Mouse (Mus musculus): Measurements from ENCODE around the gene H2-Ke6.
A peak's percentile ranks its signal among the peaks of the same experiment; 100 is the strongest.

The H2-Ke6 gene

GRCm38 (mm10) chr17:33995651-33996050 lies 32.2 kb downstream of the H2-Ke6 start:
- no peak for DNase-seq

DNA sequence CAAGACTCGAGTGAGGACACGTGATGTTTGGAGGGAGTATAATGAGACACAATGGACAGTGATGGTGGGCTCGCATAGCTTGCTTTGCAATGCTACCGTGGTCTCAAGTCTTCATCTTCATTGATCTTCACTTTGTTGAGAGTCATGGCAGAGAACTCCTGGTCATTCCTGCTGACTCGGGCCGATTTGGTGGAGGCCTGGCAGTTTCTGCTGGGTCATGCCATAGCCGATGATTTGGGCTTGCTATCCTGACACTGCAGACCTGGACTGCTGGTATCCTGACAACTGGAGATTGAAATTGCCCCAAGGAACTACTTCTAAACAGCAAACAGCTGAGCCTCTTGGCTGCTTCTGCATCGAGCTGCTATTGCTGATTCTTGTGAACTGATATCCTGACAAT lies 32.9 kb downstream of the H2-Ke6 start:
- no peak for DNase-seq

DNA sequence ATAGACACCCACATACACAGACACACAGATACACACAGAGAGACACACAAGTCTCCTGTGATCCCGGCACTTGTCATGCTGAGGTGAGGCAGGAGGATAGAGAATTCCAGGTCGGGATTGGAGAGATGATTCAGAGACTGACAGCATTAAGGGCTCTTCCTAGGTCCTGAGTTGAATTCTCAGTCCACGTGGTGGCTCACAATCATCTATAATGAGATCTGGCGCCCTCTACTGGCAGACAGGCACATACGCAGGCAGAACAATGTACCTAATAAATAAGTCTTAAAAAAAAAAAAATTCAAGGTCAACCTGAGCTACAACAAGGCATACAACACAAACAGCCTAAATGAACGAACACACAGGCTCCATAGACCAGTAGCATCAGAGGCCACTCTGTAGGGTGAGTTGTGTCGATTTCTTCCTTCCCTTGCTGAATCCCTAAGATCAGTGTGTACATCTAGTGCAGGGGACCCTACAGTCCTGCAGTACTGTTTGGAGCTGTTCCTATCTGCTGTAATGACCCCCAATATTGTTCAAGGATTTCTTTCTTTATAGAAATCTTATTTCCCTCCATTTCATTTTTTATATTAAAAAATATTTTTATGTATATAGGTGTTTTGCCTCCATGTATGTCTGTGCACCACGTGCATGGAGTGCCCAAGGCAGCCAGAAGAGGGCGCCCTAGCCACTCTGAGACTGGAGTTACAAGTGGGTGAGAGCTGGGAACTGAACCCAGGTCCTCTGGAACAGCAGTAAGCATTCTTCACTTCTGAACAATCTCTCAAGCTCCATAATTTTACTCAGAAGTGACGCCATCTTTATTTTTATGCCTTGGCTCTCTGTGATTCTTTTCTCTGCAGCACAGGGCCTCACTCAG lies 35.8 kb downstream of the H2-Ke6 start:
- peak in 1 of 2 experiments; percentile 71 for DNase-seq

DNA sequence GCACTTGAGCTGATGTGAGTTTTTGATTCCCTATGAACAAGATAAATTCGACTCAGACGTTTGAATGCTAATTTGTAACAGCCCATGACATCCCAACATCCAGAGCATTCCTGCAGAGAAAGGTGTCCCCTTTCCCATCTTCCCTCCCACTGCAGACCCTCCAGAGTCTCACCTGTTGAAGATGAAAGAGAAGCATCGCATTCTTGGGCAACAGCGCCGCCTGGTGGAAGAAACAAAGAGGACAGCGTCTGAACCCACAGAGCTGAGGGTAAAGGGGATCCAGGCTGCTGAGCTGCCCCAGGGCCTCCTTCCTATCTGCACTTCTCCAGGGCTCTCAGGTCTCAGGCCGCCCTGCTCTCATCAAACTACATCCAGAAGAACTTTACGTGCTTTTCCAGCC lies 45.7 kb downstream of the H2-Ke6 start:
- DNase-seq = peak; percentile 36 to 68

DNA sequence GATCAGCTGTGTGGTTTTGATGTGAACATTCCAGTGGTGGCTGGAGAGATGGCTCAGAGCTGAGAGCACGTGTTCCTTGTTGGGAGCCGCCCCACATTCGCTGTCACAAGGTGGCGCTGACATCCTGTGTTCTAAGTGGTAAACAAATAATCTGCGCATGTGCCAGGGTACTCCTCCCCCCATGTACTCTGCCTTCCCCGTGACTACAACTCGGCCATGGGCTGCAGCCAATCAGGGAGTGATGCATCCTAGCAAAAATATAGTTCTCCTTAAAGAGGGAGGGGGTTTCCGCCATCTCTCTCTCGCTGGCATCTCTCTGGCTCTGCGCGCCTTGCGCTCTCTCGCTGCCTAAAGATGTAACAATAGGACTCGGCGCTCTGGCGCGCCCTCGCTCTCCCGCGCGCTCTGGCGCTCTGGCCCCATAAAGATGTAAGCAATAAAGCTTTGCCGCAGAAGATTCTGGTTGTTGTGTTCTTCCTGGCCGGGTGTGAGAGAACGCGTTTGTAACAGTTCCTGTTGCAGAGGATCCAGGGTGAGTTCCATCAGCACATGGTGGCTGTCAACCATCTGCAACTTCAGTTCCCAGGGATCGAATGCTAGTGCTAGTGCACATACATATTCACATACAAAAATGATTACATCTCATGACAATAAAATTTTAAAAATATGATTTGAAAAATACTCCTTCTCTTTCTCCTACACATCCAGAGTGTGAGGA lies 46.5 kb downstream of the H2-Ke6 start:
- DNase-seq = peak; percentile 89 to 92

GRCm38 (mm10) chr17:33980181-33981035 lies 47.5 kb downstream of the H2-Ke6 start:
- DNase-seq = no peak

- peak in 1 of 2 experiments; percentile 32 for DNase-seq
Observed at GRCm38 (mm10) chr17:33979512-33980050, 48.3 kb downstream of the H2-Ke6 start.

DNA sequence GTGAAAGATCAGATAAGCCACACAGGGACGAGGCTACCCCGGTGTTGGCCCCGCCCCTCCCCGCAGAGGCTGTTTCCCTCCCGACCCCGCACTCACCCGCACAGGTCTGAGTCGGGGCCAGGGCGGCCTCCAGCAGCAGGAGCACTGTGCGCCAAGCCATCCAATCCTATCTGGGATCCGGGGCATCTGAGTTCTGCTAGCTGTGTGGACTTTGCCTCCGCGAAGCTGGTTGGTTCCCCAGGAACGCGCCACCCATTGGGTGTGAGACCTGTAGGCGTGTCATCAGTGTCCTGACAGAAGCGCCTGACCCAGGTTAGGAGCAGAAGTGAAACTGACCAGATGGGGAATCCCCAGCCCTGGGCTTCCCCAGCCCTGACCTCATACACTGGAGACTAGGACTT lies 49.2 kb downstream of the H2-Ke6 start:
- DNase-seq = peak; percentile 85 to 86

- DNase-seq = peak in 1 of 2 experiments; percentile 22
Observed at GRCm38 (mm10) chr17:33977861-33978557, 49.9 kb downstream of the H2-Ke6 start.

All from lung, postnatal 4 days (tissue).